Mouse (Mus musculus) bone marrow macrophage, adult 2 months (primary cell): Measurements from ENCODE around the gene Kif27.

Experiments
- CTCF ChIP-seq: IDR thresholded peaks from 2 replicates; pipeline ENCODE4 v1.5.1; 2012; ENCODE audit warnings: low read depth, mild to moderate bottlenecking, low read length, moderate library complexity
- POLR2A ChIP-seq: IDR thresholded peaks from 2 replicates; pipeline ENCODE4 v1.6.1; 2012; ENCODE audit warnings: mild to moderate bottlenecking, low read depth, low read length, borderline replicate concordance

DNA sequence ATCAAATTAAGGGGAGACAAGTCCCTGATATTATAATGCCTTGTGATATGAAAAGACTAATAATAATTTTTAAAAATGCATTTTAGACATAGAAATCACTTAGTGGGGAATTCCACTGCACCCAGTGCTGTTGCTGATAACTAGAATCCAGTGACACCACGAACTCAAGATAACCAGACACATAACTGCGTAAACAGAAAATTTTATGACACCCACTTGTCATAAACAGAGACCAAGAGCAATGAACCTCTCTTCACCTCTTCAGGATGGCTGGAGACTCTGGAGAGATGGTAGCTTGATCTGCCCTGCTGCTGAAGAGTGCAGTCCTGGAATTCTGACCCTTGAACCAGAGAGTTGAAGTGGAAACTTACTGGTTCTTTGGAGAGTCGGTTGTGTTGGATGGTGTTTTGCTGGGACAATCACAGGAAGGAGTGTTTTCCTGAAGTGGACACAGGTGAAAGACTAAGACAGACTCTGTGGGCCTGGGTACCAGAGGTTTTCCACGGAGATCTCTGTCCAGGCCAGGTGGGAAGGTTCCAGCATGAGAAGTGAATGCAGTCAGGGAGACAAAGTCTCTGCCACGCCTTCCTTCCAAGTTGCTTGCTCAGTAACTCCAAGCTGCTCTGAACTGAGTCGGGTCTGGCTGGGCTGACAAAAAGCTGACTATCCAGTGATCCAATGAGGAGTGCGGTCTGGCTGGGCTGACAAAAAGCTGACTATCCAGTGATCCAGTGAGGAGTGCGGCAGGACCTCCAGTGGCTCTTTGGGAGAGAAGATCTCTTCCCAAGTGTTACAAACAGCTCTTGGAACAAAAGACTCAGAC, 5.6 kb upstream of the Kif27 start:
- TF ChIP-seq POLR2A (no peak), CTCF (no peak)
